Mouse (Mus musculus) limb, embryonic 13.5 days (tissue): Measurements from ENCODE around the gene Ang. TPM values are rescaled to one million over a fixed set of nuclear protein-coding genes. Genes with fewer than 3 reads are reported as not detected.

Source experiments
- ATAC-seq: fragments of 200-750 bp; cut with Nextera tagmentation; 2 replicates; pipeline ENCODE4 v1.8.0; 2017; ENCODE audit warnings: low read depth, moderate number of reproducible peaks, moderate TSS enrichment; ENCODE audit not compliant: low FRiP score
- H3K27ac ChIP-seq: fragments of 300-500 bp; sonication (generic); 2 replicates; pipeline ENCODE4 v1.5.1; 2015; ENCODE audit warnings: inconsistent platforms, mild to moderate bottlenecking, moderate library complexity
- H3K27me3 ChIP-seq: fragments of 300-500 bp; sonication (generic); 2 replicates; pipeline ENCODE4 v1.6.1; 2015; ENCODE audit warnings: mild to moderate bottlenecking, inconsistent platforms
- H3K36me3 ChIP-seq: fragments of 300-500 bp; sonication (generic); 2 replicates; pipeline ENCODE4 v1.6.1; 2015; ENCODE audit warnings: inconsistent platforms, mild to moderate bottlenecking, moderate library complexity
- H3K4me1 ChIP-seq: fragments of 300-500 bp; sonication (generic); 2 replicates; pipeline ENCODE4 v1.6.1; 2015; ENCODE audit warnings: inconsistent platforms
- H3K4me2 ChIP-seq: fragments of 300-500 bp; sonication (generic); replicated peaks from 2 replicates; pipeline ENCODE4 v1.6.1; 2015; ENCODE audit warnings: inconsistent platforms, mild to moderate bottlenecking, moderate library complexity
- H3K4me3 ChIP-seq: fragments of 300-500 bp; sonication (generic); 2 replicates; pipeline ENCODE4 v1.5.1; 2015; ENCODE audit warnings: moderate library complexity, mild to moderate bottlenecking, inconsistent platforms
- H3K9ac ChIP-seq: fragments of 300-500 bp; sonication (generic); 2 replicates; pipeline ENCODE4 v1.6.1; 2015; ENCODE audit warnings: mild to moderate bottlenecking, inconsistent platforms
- H3K9me3 ChIP-seq: fragments of 300-500 bp; sonication (generic); 2 replicates; pipeline ENCODE4 v1.6.1; 2016; ENCODE audit warnings: inconsistent platforms
- WGBS: fragments of 180-500 bp; shearing (Covaris S2); methylation state at CpG from one replicate; pipeline ENCODE4 v1.1.7; 2015; 5-methylcytosine and 5-hydroxymethylcytosine counted together
- polyA plus RNA-seq: library from polyadenylated mRNA; unstranded; fragments of >200 nt; fragmentation: Nextera tagmentation; extraction: Ambion mirVana; gene quantifications from 2 replicates; pipeline ENCODE4 v1.2.1, GENCODE M21; 2015

Gene Ang
- polyA plus RNA-seq, 1 experiment from 2014 or later, result 7.6 TPM

DNA sequence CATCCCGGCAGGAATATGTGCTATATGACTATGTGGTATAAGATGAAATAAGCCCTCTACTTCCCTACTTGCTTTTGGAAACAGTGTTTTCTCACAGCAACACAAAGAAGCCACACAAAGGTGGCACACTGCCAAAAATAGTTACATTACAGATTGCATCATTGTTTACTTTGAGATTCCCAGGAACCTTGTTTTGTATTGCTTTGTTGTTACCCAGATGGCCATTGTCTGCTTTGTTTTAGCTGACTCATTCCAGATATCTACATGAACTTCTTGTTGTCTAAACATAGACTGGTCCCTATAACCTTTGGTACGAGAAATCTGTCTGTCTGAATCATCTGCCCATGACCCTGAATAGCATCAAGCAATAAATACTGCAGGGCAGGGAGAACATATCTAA is 49.4 kb downstream of the Ang start:
- Histone ChIP-seq H3K9ac (no peak overlapping the region), H3K4me3 (no peak overlapping the region), H3K36me3 (no peaks in the 10 kb centered on the region), H3K4me1 (no peaks in the 10 kb centered on the region), H3K9me3 (no peaks in the 10 kb centered on the region), H3K4me2 (no peak overlapping the region), H3K27me3 (no peaks in the 10 kb centered on the region), H3K27ac (no peak overlapping the region)
- no peak for ATAC-seq
- WGBS, result 77% methylated on average over 2 of the region's 2 CpGs

DNA sequence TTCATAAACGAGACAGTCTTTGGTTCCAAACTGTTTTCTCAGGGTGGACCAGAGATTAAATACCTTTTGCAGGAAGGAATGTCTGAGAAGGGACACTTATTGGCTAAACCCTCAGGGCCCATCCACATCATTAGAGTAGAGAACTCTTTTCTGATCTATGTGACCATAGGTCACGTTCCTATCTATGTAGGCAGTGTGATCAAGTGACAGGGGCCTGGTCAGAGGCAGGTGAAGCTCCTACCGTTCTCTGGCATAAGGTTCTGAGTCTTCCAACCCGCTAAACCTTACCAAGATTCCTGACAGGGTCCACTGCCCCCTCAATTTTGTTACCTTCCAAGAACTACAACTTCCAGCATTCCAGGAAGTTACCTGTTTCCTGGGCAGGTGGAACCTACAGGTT is 51.2 kb downstream of the Ang start:
- no peaks in the 10 kb centered on the region for H3K4me1 ChIP-seq
- no peak overlapping the region for H3K4me2 ChIP-seq
- no peaks in the 10 kb centered on the region for H3K9me3 ChIP-seq
- no peaks in the 10 kb centered on the region for H3K27me3 ChIP-seq
- WGBS, result 84% methylated on average over 4 of the region's 4 CpGs
- H3K36me3 ChIP-seq, result no peaks in the 10 kb centered on the region
- ATAC-seq, result no peak
- no peak overlapping the region for H3K9ac ChIP-seq
- H3K27ac ChIP-seq, result no peak overlapping the region
- no peak overlapping the region for H3K4me3 ChIP-seq

DNA sequence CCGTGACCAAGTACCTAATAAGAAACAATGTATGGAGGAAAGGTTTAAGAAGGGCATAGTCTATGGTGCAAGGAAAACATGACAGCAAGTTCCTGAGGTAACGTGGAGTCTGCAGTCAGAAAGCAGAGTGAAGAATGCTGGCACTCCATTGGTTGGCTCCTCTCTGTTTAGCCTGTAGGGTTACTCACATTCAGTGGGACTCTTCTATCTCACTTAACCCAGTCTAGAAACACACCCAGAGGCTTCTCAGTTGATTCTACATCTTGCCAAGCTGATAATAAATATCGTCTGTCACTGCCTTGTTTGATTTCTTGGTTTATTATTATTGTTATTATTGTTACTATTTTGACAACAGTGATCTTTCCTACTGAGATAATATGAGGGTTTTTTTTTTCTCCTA is 51.6 kb downstream of the Ang start:
- H3K27ac ChIP-seq, result no peak overlapping the region
- H3K4me2 ChIP-seq, result no peak overlapping the region
- no peaks in the 10 kb centered on the region for H3K9me3 ChIP-seq
- no peaks in the 10 kb centered on the region for H3K36me3 ChIP-seq
- ATAC-seq, result no peak
- H3K4me3 ChIP-seq, result no peak overlapping the region
- 80% methylated on average over 3 of the region's 3 CpGs for WGBS
- H3K9ac ChIP-seq, result no peak overlapping the region
- no peaks in the 10 kb centered on the region for H3K4me1 ChIP-seq
- no peaks in the 10 kb centered on the region for H3K27me3 ChIP-seq

DNA sequence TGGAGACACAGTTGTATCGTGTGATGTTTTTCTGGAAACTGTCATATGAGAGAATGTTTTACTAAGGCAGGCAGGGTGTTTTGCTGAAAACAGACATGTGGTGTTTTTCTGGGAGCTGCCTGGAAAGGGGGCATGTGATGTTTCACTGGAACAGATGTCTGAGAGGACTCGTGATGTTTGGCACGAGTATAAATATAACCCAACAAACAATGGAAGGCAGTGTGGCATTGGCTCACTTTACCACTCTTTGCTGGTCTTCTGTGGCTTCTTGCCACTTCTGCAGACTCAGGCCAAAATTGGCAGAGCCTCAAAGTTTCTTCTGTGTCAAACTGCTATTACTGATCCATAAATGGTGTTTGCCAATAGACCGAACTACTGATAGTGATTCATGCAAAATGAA is 52.3 kb downstream of the Ang start:
- no peak for ATAC-seq
- 82% methylated on average over 4 of the region's 4 CpGs for WGBS
- Histone ChIP-seq H3K36me3 (no peaks in the 10 kb centered on the region), H3K27me3 (no peaks in the 10 kb centered on the region), H3K4me3 (no peak overlapping the region), H3K4me1 (no peaks in the 10 kb centered on the region), H3K9me3 (no peaks in the 10 kb centered on the region), H3K9ac (no peak overlapping the region), H3K4me2 (no peak overlapping the region), H3K27ac (no peak overlapping the region)

DNA sequence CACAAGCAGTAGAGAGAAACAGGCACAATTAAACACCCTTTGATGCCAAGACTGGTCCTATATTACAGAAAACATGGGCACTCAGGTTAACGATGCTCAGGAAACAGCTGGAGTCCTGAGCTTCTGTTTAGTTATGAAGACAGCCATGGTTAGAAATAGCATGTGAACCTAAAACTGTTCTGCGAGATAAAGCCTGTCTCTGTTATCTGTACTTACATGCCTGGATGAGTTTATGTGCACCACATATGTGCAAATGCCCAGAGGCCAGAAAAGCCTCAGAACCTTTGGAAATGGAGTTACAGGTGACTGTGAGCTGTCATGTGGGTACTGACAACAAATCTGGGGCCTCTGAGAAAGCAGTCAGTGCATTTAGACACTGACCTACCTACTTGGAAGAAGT is 53.0 kb downstream of the Ang start:
- no peak overlapping the region for H3K27ac ChIP-seq
- WGBS, result 66% methylated on average over 2 of the region's 2 CpGs
- ATAC-seq, result no peak

DNA sequence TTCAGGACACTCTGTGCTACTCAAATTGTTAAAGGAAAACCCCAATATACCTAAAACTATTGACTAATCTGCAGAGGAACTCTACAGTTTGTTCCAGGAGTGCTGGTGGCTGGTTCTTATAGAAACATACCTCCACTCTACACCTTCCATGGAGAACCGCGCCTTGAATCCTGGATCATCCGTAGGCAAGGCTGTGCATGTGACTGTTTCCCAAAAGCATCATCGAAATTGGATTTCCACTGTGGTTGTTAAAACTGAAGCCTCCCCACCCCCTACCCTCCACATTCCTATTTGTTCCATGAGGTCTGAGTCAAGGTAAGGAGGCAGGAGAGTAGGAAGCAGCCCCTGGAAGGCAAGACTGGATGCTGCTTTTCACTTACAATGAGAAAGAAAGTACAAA is 53.5 kb downstream of the Ang start:
- H3K27ac ChIP-seq, result no peak overlapping the region
- ATAC-seq, result no peak
- no peaks in the 10 kb centered on the region for H3K9me3 ChIP-seq
- no peak overlapping the region for H3K4me2 ChIP-seq
- no peaks in the 10 kb centered on the region for H3K27me3 ChIP-seq
- no peaks in the 10 kb centered on the region for H3K36me3 ChIP-seq
- H3K9ac ChIP-seq, result no peak overlapping the region
- H3K4me1 ChIP-seq, result no peaks in the 10 kb centered on the region
- 94% methylated on average over 4 of the region's 4 CpGs for WGBS
- H3K4me3 ChIP-seq, result no peak overlapping the region

More for the DNA sequence above, 53.0 kb downstream of the Ang start:
- Histone ChIP-seq H3K4me3 (no peak overlapping the region), H3K4me1 (no peaks in the 10 kb centered on the region), H3K27me3 (no peaks in the 10 kb centered on the region), H3K36me3 (no peaks in the 10 kb centered on the region), H3K4me2 (no peak overlapping the region), H3K9me3 (no peaks in the 10 kb centered on the region), H3K9ac (no peak overlapping the region)

DNA sequence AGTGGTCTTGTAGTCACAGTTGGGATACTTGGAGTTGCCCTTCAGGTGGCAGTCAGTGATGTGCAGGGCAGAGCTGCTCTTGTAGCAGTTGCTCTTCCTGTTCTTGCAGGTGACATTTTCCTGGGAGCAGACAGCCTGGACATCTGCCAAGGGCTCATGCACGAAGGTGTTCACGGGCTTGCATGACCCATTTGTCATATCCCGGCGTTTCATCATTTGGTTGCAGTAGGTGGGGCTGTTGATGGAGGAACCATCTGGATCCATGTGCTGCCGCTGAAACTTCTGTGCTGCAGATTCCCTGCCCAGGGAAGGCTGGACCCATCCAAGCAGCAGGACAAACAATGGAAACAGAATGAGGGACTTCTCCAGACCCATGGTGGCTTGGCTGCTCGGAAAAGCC is 54.6 kb downstream of the Ang start:
- Histone ChIP-seq H3K27me3 (no peaks in the 10 kb centered on the region), H3K9ac (no peak overlapping the region), H3K4me1 (no peaks in the 10 kb centered on the region), H3K36me3 (no peaks in the 10 kb centered on the region), H3K4me2 (no peak overlapping the region), H3K27ac (no peak overlapping the region), H3K9me3 (no peaks in the 10 kb centered on the region), H3K4me3 (no peak overlapping the region)
- no peak for ATAC-seq
- WGBS, result 79% methylated on average over 6 of the region's 6 CpGs

DNA sequence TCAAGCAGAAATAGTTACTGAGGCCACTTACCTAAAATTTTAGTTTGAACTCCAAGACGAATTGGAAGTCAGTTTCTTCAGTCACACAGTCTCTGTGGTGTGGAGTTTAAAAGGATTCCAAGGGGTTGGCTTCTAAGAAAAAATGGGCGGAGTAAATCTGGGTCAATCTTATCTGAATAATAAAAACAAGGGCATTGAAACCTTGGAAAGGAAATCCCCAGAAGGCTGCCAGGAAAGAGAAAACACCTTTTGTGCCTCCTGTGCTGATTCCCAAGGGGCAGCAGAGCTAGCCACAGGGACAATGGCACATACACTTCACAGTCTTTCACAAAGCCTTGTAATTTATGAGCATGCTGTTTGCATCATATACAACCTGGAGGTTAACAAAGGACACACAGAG is 55.7 kb downstream of the Ang start, which contains the start of gene Rnase1:
Gene Rnase1 (minus strand): TSS at position 101 of the 400 bp plus-strand sequence.
- H3K4me2 ChIP-seq, result no peak within 1 kb of the TSS
- H3K9me3 ChIP-seq, result no peaks in the 10 kb centered on the region
- no peak within 1 kb of the TSS for H3K4me3 ChIP-seq
- WGBS, result 61% methylated on average over 2 of the region's 2 CpGs
- H3K9ac ChIP-seq, result no peak within 1 kb of the TSS
- H3K36me3 ChIP-seq, result no peaks in the 10 kb centered on the region
- no peak within 1 kb of the TSS for H3K27ac ChIP-seq
- no peak for ATAC-seq
- no peaks in the 10 kb centered on the region for H3K4me1 ChIP-seq
- no peaks in the 10 kb centered on the region for H3K27me3 ChIP-seq

DNA sequence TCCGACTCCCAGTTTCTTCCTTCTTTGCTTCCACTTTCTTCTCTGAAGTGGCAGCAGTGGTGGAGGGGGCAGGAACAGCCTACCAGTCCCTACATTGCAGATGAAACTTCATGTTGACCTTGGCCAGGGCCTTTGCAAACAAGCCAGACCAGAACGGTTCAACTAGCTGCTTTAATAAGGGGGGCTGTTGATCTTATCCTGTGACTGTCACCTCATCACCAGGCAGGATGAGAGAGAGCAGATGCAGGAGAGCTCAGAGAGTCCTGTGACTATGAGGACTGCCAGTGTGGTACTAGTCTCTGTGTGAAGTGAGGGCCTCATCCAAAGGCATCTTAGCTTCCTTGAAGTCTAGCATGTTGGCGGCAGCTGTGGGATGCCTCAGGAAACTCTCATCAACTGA is 57.1 kb downstream of the Ang start:
- no peaks in the 10 kb centered on the region for H3K27me3 ChIP-seq
- H3K4me1 ChIP-seq, result no peaks in the 10 kb centered on the region
- ATAC-seq, result no peak
- no peaks in the 10 kb centered on the region for H3K9me3 ChIP-seq
- H3K4me3 ChIP-seq, result no peak overlapping the region
- H3K27ac ChIP-seq, result no peak overlapping the region
- H3K4me2 ChIP-seq, result no peak overlapping the region
- 67% methylated on average over 3 of the region's 3 CpGs for WGBS
- no peaks in the 10 kb centered on the region for H3K36me3 ChIP-seq
- no peak overlapping the region for H3K9ac ChIP-seq

DNA sequence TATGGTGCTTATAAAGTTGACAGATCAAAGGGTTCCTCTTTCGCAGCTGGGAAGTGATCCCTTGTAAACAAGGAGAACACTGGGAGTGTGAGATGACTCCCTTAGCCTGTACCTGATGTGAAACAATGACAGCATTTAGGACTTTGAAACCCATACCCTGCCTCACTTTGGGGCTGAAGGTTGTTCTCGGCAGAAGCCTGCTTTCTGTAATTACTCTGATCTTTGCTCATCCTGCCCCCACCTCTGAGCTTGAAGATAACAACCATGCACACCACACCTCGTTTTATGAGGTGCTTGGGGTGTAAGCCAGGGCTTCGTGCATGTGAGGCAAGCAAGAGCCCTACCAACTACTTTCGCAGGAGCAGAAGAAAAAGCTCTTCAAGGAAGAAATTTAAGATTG is 58.2 kb downstream of the Ang start:
- no peak overlapping the region for H3K4me3 ChIP-seq
- H3K27ac ChIP-seq, result no peak overlapping the region
- no peaks in the 10 kb centered on the region for H3K4me1 ChIP-seq
- H3K4me2 ChIP-seq, result no peak overlapping the region
- no peaks in the 10 kb centered on the region for H3K9me3 ChIP-seq
- no peaks in the 10 kb centered on the region for H3K36me3 ChIP-seq
- no peaks in the 10 kb centered on the region for H3K27me3 ChIP-seq
- WGBS, result 22% methylated on average over 5 of the region's 5 CpGs
- ATAC-seq, result no peak
- no peak overlapping the region for H3K9ac ChIP-seq

DNA sequence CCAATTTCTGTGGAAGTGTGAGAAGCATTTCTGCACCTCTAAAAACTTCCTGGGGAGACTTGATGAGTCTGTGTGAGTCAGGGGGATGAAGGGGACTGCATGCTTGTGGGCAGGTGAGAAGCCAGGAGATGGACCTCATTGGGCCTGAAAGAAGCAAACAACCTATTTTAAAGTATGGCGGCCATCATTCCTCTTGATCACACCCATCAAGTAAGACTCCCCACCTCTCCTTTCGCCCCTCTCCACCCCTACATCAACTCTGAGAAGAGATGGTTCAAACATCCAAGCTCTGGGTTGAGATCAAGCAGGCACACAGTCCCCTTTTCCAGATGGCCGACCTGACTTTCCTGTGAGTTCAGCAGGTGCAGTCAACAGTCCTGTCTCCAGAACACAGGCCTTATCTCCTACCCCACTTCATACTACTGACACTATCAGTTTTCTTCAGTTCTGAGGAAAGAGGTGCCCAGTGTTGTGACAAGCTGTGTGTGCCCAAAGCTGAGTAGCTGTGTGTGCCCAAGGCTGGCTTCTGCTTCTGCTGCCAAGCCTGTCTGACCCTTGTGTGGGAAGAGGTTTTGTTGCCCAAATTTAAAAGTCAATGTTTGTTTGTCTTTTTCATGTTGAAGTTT is 59.4 kb downstream of the Ang start:
- no peak for ATAC-seq
- no peak overlapping the region for H3K9ac ChIP-seq
- H3K4me1 ChIP-seq, result no peaks in the 10 kb centered on the region
- no peaks in the 10 kb centered on the region for H3K36me3 ChIP-seq
- no peak overlapping the region for H3K4me2 ChIP-seq
- H3K4me3 ChIP-seq, result no peak overlapping the region
- no peak overlapping the region for H3K27ac ChIP-seq
- H3K27me3 ChIP-seq, result no peaks in the 10 kb centered on the region
- WGBS, result 90% methylated on average over 3 of the region's 3 CpGs
- no peaks in the 10 kb centered on the region for H3K9me3 ChIP-seq
